Mouse (Mus musculus) liver, embryonic 11.5 days (tissue): ENCODE results near the gene Ptprd. TPM values are rescaled to one million over a fixed set of nuclear protein-coding genes. Genes with fewer than 3 reads are reported as not detected.

Source experiments
- ATAC-seq: fragments of 200-750 bp; cut with Nextera tagmentation; replicated peaks from 2 replicates; pipeline ENCODE4 v1.8.0; 2017; ENCODE audit warnings: moderate number of reproducible peaks, mild to moderate bottlenecking, moderate TSS enrichment, moderate library complexity; ENCODE audit not compliant: low FRiP score
- DNase-seq: peaks from one replicate; pipeline ENCODE4 v3.0.0-alpha.2; 2017; ENCODE audit warnings: low spot score
- H3K27ac ChIP-seq: fragments of 300-500 bp; sonication (generic); 2 replicates; pipeline ENCODE4 v1.5.1; 2014; ENCODE audit warnings: mild to moderate bottlenecking, low read depth, low read length, control low read depth
- H3K27me3 ChIP-seq: fragments of 300-500 bp; sonication (generic); replicated peaks from 2 replicates; pipeline ENCODE4 v1.6.1; 2014; ENCODE audit warnings: low read length, mixed read lengths; ENCODE audit not compliant: control insufficient read depth, insufficient read depth
- H3K36me3 ChIP-seq: fragments of 300-500 bp; sonication (generic); 2 replicates; pipeline ENCODE4 v1.6.1; 2014; ENCODE audit warnings: mild to moderate bottlenecking, low read length, moderate library complexity, mixed read lengths; ENCODE audit not compliant: control insufficient read depth, insufficient read depth
- H3K4me1 ChIP-seq: fragments of 300-500 bp; sonication (generic); replicated peaks from 2 replicates; pipeline ENCODE4 v1.6.1; 2014; ENCODE audit warnings: low read length, mixed read lengths; ENCODE audit not compliant: control insufficient read depth, insufficient read depth
- H3K4me2 ChIP-seq: fragments of 300-500 bp; sonication (generic); 2 replicates; pipeline ENCODE4 v1.6.1; 2014; ENCODE audit warnings: mild to moderate bottlenecking, control low read depth, moderate library complexity
- H3K4me3 ChIP-seq: fragments of 300-500 bp; sonication (generic); 2 replicates; pipeline ENCODE4 v1.5.1; 2014; ENCODE audit warnings: low read depth, low read length, control low read depth
- H3K9ac ChIP-seq: fragments of 300-500 bp; sonication (generic); 2 replicates; pipeline ENCODE4 v1.6.1; 2014; ENCODE audit warnings: low read depth, low read length, control low read depth
- H3K9me3 ChIP-seq: fragments of 300-500 bp; sonication (generic); 2 replicates; pipeline ENCODE4 v1.6.1; 2016; ENCODE audit warnings: low read length, inconsistent platforms, mixed read lengths; ENCODE audit not compliant: control insufficient read depth
- WGBS: fragments of 180-500 bp; shearing (Covaris S2); extraction: QIAGEN DNeasy Blood & Tissue Kit; methylation state at CpG from one replicate; pipeline ENCODE4 v1.1.7; 2014; 5-methylcytosine and 5-hydroxymethylcytosine counted together
- polyA plus RNA-seq: library from polyadenylated mRNA; unstranded; fragments of >200 nt; fragmentation: Nextera tagmentation; extraction: Ambion mirVana; gene quantifications from 2 replicates; pipeline ENCODE4 v1.2.1, GENCODE M21; 2014

Gene Ptprd
- polyA plus RNA-seq, 1 experiment from 2014 or later = 8.4 TPM

DNA sequence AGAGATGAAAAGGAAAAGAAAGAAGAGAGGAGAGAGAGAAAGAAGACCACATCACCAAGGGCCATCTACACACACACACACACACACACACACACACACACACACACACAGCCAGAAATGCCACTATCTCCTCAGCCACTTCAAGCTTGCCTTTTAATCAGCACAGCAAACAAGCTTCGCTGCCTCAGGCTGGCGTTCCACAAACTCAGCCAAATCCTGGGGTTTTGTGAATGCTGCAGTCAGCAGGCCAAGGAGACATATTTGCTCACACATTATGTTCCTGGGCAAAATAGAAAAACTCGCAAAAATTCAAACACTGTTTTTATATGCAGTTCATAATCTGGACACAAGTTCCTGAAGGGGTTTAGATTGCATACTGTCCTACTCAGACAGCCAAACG, 1845.9 kb downstream of the Ptprd start:
- Histone ChIP-seq H3K4me1 (no peaks in the 10 kb centered on the region), H3K9me3 (no peaks in the 10 kb centered on the region), H3K9ac (no peak overlapping the region), H3K27ac (no peak overlapping the region), H3K36me3 (no peaks in the 10 kb centered on the region), H3K4me3 (no peak overlapping the region), H3K4me2 (no peak overlapping the region), H3K27me3 (no peaks in the 10 kb centered on the region)
- 59% methylated on average over 4 of the region's 4 CpGs for WGBS
- ATAC-seq = no peak
- no peak for DNase-seq

GRCm38 (mm10) chr4:76361546-76361945, 1850.2 kb downstream of the Ptprd start:
- H3K27ac ChIP-seq = no peak overlapping the region
- WGBS = 48% methylated on average over 1 of the region's 1 CpGs
- no peaks in the 10 kb centered on the region for H3K36me3 ChIP-seq
- H3K4me2 ChIP-seq = no peak overlapping the region
- H3K27me3 ChIP-seq = no peaks in the 10 kb centered on the region
- no peaks in the 10 kb centered on the region for H3K9me3 ChIP-seq
- H3K9ac ChIP-seq = no peak overlapping the region
- ATAC-seq = no peak
- H3K4me3 ChIP-seq = no peak overlapping the region
- H3K4me1 ChIP-seq = no peaks in the 10 kb centered on the region
- DNase-seq = no peak

DNA sequence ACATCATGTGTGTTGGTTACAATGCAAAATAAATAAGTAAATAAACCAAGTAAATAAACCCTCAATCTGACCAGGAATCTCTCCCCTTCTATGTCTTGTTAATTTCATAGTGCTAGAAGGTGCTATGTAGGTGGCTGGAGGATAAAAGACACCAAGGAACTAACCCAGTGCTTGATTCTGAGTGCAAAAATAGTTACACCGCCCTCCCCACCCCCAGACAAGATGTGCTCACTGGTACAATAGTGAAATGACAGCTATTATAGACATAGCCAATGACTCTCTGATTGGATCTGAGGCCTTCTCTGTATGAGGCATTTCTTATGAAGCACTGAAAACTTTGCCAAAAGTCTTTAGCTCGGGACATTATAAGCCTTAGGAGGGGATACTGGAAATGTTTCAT, 1857.6 kb downstream of the Ptprd start:
- DNase-seq (no peak), ATAC-seq (no peak)
- H3K4me3 ChIP-seq = no peak overlapping the region
- 76% methylated on average over 2 of the region's 2 CpGs for WGBS
- no peaks in the 10 kb centered on the region for H3K4me1 ChIP-seq
- H3K36me3 ChIP-seq = no peaks in the 10 kb centered on the region
- H3K9ac ChIP-seq = no peak overlapping the region
- no peak overlapping the region for H3K4me2 ChIP-seq
- H3K27me3 ChIP-seq = no peaks in the 10 kb centered on the region
- H3K27ac ChIP-seq = no peak overlapping the region
- H3K9me3 ChIP-seq = no peaks in the 10 kb centered on the region

DNA sequence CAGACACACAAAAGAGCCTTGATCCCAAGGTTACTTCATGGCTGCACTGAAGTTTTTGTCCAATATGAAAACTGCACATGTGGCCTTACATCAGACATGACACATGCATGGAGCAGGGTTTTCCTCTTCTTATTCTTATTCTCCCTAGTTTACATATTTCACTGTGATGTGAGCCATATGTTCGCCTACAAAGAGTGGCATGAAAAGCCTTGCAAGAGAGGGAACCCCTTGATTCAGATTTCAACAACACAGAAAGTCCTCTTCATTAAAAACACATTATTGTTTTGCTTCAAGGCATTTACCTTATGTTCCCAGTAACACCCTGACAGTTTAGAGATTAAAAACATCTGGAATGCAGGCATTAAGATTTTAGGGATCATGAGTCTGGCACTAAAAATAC, 1859.3 kb downstream of the Ptprd start:
- 46% methylated on average over 1 of the region's 1 CpGs for WGBS
- no peaks in the 10 kb centered on the region for H3K27me3 ChIP-seq
- H3K9ac ChIP-seq = no peak overlapping the region
- no peaks in the 10 kb centered on the region for H3K4me1 ChIP-seq
- no peak overlapping the region for H3K4me3 ChIP-seq
- no peak for DNase-seq
- no peak overlapping the region for H3K4me2 ChIP-seq
- ATAC-seq = no peak
- no peaks in the 10 kb centered on the region for H3K9me3 ChIP-seq
- H3K36me3 ChIP-seq = no peaks in the 10 kb centered on the region
- no peak overlapping the region for H3K27ac ChIP-seq

- Histone ChIP-seq H3K9ac (no peak overlapping the region), H3K4me1 (no peaks in the 10 kb centered on the region), H3K27ac (no peak overlapping the region), H3K4me2 (no peak overlapping the region), H3K36me3 (no peaks in the 10 kb centered on the region), H3K4me3 (no peak overlapping the region), H3K27me3 (no peaks in the 10 kb centered on the region), H3K9me3 (no peaks in the 10 kb centered on the region)
- 67% methylated on average over 8 of the region's 8 CpGs for WGBS
- DNase-seq (no peak), ATAC-seq (no peak)
Measured at GRCm38 (mm10) chr4:76351201-76351979, 1860.4 kb downstream of the Ptprd start.

GRCm38 (mm10) chr4:76350241-76350962, 1861.4 kb downstream of the Ptprd start:
- WGBS = 74% methylated on average over 3 of the region's 3 CpGs
- Histone ChIP-seq H3K4me1 (no peaks in the 10 kb centered on the region), H3K9me3 (no peaks in the 10 kb centered on the region), H3K4me3 (no peak overlapping the region), H3K9ac (no peak overlapping the region), H3K36me3 (no peaks in the 10 kb centered on the region), H3K27ac (no peak overlapping the region), H3K27me3 (no peaks in the 10 kb centered on the region), H3K4me2 (no peak overlapping the region)
- ATAC-seq (no peak), DNase-seq (no peak)

DNA sequence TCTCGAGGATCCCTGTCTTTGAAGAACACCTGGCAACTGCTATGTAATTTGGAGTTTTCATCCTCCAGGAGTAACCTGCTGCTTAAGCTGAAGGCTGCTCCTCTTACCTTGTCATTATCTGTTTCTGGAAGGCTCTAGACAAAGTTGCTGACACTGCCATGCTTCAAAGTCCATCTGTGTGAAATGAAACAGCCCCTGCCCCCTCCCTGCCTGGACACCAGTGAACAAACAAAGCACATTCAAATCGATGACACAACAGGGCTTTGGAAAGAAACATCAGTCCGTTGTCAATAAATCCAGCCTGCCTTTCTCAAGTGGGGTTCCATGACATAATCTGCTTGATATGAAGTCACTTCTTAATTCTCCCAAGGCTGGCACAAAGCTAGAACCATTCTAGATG, 1867.7 kb downstream of the Ptprd start:
- no peak overlapping the region for H3K4me2 ChIP-seq
- ATAC-seq = peak; percentile 51; the same call in 1 of the 2 replicates
- H3K9me3 ChIP-seq = no peaks in the 10 kb centered on the region
- no peak overlapping the region for H3K27ac ChIP-seq
- no peaks in the 10 kb centered on the region for H3K27me3 ChIP-seq
- WGBS = 58% methylated on average over 3 of the region's 3 CpGs
- no peaks in the 10 kb centered on the region for H3K4me1 ChIP-seq
- no peaks in the 10 kb centered on the region for H3K36me3 ChIP-seq
- H3K9ac ChIP-seq = no peak overlapping the region
- no peak overlapping the region for H3K4me3 ChIP-seq
- no peak for DNase-seq

- no peaks in the 10 kb centered on the region for H3K4me1 ChIP-seq
- H3K27ac ChIP-seq = no peak overlapping the region
- H3K36me3 ChIP-seq = no peaks in the 10 kb centered on the region
- no peak overlapping the region for H3K9ac ChIP-seq
- 89% methylated on average over 1 of the region's 1 CpGs for WGBS
- H3K4me2 ChIP-seq = no peak overlapping the region
- no peak overlapping the region for H3K4me3 ChIP-seq
- H3K27me3 ChIP-seq = no peaks in the 10 kb centered on the region
- ATAC-seq (no peak), DNase-seq (no peak)
- no peaks in the 10 kb centered on the region for H3K9me3 ChIP-seq
Measured at GRCm38 (mm10) chr4:76337926-76338325, 1873.8 kb downstream of the Ptprd start.

DNA sequence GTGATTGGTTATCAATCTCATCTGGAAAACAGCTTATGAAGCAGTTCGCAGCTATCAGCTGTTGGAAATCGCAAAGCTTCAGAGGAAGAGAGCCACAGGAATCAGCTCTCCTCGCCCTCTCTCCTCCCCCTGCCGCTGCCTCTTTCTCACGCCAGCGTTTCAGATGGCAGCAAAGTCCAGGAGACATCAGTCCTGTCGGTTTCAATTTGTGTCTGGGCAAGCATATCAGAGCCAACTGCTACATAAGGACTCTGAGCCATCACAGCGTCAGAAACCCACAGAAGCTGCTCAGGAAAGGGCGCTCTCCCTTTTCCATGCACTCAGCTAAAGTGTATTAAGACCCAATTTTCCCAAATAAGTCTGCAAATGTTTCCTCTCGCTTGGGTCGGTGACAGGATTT, 1884.4 kb downstream of the Ptprd start:
- H3K9me3 ChIP-seq = no peaks in the 10 kb centered on the region
- no peaks in the 10 kb centered on the region for H3K4me1 ChIP-seq
- H3K27ac ChIP-seq = no peak overlapping the region
- no peak overlapping the region for H3K9ac ChIP-seq
- 37% methylated on average over 11 of the region's 11 CpGs for WGBS
- no peak for ATAC-seq
- no peaks in the 10 kb centered on the region for H3K36me3 ChIP-seq
- no peaks in the 10 kb centered on the region for H3K27me3 ChIP-seq
- DNase-seq = no peak
- peak overlapping the region; percentile 7 for H3K4me2 ChIP-seq
- H3K4me3 ChIP-seq = no peak overlapping the region
